Mouse (Mus musculus): ENCODE results near the gene Zfp217.

Zfp217 gene

DNA sequence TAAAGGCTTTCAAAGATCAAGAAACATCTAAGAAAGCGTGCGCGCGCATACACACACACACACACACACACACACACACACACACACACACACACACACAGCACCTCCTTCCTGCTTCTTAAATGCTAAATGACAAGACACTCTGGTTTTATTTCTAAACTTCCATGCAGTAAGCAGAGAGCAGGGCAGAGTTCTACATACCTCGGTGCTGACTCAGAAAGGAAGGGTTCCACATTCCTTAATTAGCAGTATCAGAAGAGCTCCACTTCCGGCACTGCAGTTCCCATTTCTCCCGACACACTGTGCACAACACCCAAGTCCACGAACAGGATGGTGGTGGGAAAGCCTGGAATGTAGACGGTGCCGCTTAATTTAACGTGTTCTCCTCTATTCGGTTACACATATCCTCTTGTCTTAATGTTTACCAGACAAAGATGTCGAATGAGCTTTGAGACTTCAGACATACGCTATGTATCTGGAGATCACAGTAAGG is at the start of gene Zfp217:
Gene Zfp217 (minus strand): TSS at position 443 of the 493 bp plus-strand sequence.
- Histone ChIP-seq H3K9me3 (ENCODE audit: low read length) (no peaks in the 10 kb centered on the region), H3K27me3 (ENCODE audit: insufficient read depth, low read length) (no peaks in the 10 kb centered on the region), H3K4me3 (replicated peaks; ENCODE audit: low read length) (no peak within 1 kb of the TSS), H3K4me1 (replicated peaks; ENCODE audit: low read depth, low read length) (peaks cover 25% of the 10 kb centered on the region), H3K36me3 (ENCODE audit: insufficient read depth, low read length) (no peaks in the 10 kb centered on the region)
- TF ChIP-seq POU5F1 (IDR thresholded peaks at IDR 0.05; ENCODE audit: borderline replicate concordance, low read length) (no peak), CTCF (conservative IDR thresholded peaks at IDR 0.05; ENCODE audit: low read length) (no peak), NANOG (IDR thresholded peaks at IDR 0.05; ENCODE audit: borderline replicate concordance, low read length) (no peak)

DNA sequence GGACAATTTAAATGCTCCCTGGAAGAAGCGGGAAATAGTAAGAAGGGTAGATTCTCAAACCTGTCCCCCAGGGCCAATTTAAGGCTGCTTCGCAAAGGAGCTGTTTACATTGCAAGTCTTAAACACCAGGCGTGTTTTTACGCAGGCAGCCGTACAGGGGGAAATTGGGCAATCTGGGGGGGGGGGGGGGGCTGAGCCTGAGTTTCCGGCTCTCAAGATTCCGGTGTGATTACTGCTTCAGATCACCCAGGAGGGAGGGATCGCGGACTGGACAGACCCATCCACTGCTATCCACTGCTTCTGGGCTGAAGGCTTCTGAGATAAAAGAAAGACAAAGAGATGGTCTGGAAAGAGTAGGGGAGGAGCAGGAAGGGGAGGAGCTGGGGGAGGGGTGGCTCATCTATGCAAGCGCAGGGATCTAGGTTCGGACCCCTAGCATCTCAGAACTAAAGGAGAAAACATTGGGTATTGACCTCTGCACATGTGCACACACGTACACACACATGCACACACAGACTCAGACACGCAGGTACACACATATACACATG is 47.7 kb upstream of the Zfp217 start:
- H3K9me3 ChIP-seq (ENCODE audit: low read length), result no peaks in the 10 kb centered on the region
- H3K4me1 ChIP-seq (replicated peaks; ENCODE audit: low read depth, low read length), result peaks cover 91% of the 10 kb centered on the region
- TF ChIP-seq NANOG (IDR thresholded peaks at IDR 0.05; ENCODE audit: borderline replicate concordance, low read length) (no peak), CTCF (conservative IDR thresholded peaks at IDR 0.05; ENCODE audit: low read length) (no peak), POU5F1 (IDR thresholded peaks at IDR 0.05; ENCODE audit: borderline replicate concordance, low read length) (no peak)
- H3K27me3 ChIP-seq (ENCODE audit: insufficient read depth, low read length), result no peaks in the 10 kb centered on the region
- no peaks in the 10 kb centered on the region for H3K36me3 ChIP-seq (ENCODE audit: insufficient read depth, low read length)
- peak overlapping the region; percentile 67 for H3K4me3 ChIP-seq (replicated peaks; ENCODE audit: low read length)

DNA sequence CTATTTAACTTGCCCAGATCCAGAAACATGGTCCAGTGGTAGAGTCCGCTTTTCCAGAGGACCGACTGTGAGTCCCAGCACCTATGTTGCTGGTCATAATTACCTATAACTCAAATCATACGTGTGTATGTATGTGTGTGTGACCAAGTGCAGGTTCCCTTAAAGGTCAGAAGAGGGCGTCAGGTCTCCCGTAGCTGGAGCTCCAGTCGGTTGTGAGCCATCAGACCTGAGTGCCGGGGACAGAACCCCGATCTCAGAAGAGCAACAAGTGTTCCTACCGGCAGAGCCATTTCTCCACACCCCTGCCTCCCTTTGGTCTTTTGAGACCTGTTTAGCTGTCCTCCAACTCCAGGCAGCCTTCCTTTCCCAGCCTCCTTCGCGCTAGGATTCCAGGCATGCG is 46.9 kb upstream of the Zfp217 start:
- Histone ChIP-seq H3K27me3 (ENCODE audit: insufficient read depth, low read length) (no peaks in the 10 kb centered on the region), H3K9me3 (ENCODE audit: low read length) (no peaks in the 10 kb centered on the region), H3K36me3 (ENCODE audit: insufficient read depth, low read length) (no peaks in the 10 kb centered on the region), H3K4me3 (replicated peaks; ENCODE audit: low read length) (peak overlapping the region; percentile 67), H3K4me1 (replicated peaks; ENCODE audit: low read depth, low read length) (peaks cover 92% of the 10 kb centered on the region)
- TF ChIP-seq POU5F1 (IDR thresholded peaks at IDR 0.05; ENCODE audit: borderline replicate concordance, low read length), result no peak
- peak; percentile 29; the same call in 1 of the 2 replicates for TF ChIP-seq CTCF (conservative IDR thresholded peaks at IDR 0.05; ENCODE audit: low read length)
- TF ChIP-seq NANOG (IDR thresholded peaks at IDR 0.05; ENCODE audit: borderline replicate concordance, low read length), result no peak

DNA sequence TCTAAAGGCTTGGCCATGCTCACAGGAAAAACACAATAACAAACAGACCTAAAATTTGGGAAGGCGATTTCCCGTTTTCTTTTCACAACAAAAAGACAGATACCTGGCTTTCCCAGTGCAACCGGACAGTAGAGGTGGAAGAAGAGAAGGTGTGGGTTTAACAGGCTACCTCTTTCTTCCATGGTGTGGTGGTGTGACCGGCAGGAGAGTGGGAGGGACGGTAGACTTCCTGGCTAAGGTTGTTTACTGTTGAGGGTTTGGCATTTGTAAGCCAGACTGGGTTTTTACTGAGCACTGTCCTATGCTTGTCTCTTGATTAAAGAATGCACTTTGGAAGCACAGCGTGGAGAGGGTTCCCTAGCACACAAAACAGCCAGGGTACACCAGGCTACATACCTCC is 45.9 kb upstream of the Zfp217 start:
- Histone ChIP-seq H3K4me1 (replicated peaks; ENCODE audit: low read depth, low read length) (peaks cover 94% of the 10 kb centered on the region), H3K9me3 (ENCODE audit: low read length) (no peaks in the 10 kb centered on the region), H3K27me3 (ENCODE audit: insufficient read depth, low read length) (no peaks in the 10 kb centered on the region), H3K36me3 (ENCODE audit: insufficient read depth, low read length) (no peaks in the 10 kb centered on the region), H3K4me3 (replicated peaks; ENCODE audit: low read length) (peak overlapping the region; percentile 72)
- no peak for TF ChIP-seq CTCF (conservative IDR thresholded peaks at IDR 0.05; ENCODE audit: low read length)

DNA sequence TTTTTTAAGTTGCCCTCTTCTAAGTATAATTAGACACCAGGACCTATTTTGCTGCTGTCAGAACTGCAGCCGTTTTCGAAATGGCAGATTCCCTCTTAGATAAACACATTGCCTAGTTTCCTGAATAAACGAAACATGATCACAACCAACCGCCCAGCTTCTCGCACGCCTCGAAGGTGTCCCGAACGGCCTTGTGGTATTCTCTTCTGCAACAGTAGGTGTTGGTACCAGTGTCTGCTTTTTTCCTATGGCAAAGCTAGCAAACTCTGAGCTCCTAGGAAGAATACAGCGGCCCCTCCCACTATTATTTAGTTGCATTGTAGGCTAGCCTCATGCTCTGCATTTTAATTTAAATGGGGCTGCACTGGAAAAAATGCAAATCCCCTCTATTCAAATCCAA is 45.3 kb upstream of the Zfp217 start:
- Histone ChIP-seq H3K4me1 (replicated peaks; ENCODE audit: low read depth, low read length) (peaks cover 92% of the 10 kb centered on the region), H3K27me3 (ENCODE audit: insufficient read depth, low read length) (no peaks in the 10 kb centered on the region)

DNA sequence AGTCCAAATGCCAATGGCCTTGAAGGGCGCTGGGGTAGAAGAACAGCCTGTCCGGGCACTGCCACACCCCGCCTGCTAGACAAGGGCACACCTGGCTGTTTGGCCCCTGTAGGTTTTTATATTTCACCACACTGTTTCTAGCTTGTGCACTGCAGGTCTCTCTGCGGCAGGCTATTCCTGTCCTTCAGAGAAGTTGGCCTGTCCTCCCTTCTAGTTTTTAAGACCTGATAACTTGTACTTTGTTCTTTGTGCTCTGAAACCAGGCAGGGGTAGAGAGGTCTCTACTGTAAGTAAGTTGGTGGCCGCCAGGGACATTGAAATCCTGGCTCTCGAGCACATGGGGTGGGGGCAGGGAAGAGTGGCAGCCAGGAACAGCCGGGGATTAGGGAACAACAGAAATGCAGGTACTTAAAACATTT is 44.8 kb upstream of the Zfp217 start:
- TF ChIP-seq CTCF (conservative IDR thresholded peaks at IDR 0.05; ENCODE audit: low read length) (no peak), POU5F1 (IDR thresholded peaks at IDR 0.05; ENCODE audit: borderline replicate concordance, low read length) (no peak), NANOG (IDR thresholded peaks at IDR 0.05; ENCODE audit: borderline replicate concordance, low read length) (no peak)
- Histone ChIP-seq H3K4me3 (replicated peaks; ENCODE audit: low read length) (peak overlapping the region; percentile 72), H3K27me3 (ENCODE audit: insufficient read depth, low read length) (no peaks in the 10 kb centered on the region), H3K4me1 (replicated peaks; ENCODE audit: low read depth, low read length) (peaks cover 89% of the 10 kb centered on the region), H3K36me3 (ENCODE audit: insufficient read depth, low read length) (no peaks in the 10 kb centered on the region), H3K9me3 (ENCODE audit: low read length) (no peaks in the 10 kb centered on the region)

More for the DNA sequence above, 45.3 kb upstream of the Zfp217 start:
- H3K4me3 ChIP-seq (replicated peaks; ENCODE audit: low read length), result peak overlapping the region; percentile 72
- TF ChIP-seq POU5F1 (IDR thresholded peaks at IDR 0.05; ENCODE audit: borderline replicate concordance, low read length) (no peak), CTCF (conservative IDR thresholded peaks at IDR 0.05; ENCODE audit: low read length) (no peak), NANOG (IDR thresholded peaks at IDR 0.05; ENCODE audit: borderline replicate concordance, low read length) (no peak)
- no peaks in the 10 kb centered on the region for H3K36me3 ChIP-seq (ENCODE audit: insufficient read depth, low read length)
- no peaks in the 10 kb centered on the region for H3K9me3 ChIP-seq (ENCODE audit: low read length)

DNA sequence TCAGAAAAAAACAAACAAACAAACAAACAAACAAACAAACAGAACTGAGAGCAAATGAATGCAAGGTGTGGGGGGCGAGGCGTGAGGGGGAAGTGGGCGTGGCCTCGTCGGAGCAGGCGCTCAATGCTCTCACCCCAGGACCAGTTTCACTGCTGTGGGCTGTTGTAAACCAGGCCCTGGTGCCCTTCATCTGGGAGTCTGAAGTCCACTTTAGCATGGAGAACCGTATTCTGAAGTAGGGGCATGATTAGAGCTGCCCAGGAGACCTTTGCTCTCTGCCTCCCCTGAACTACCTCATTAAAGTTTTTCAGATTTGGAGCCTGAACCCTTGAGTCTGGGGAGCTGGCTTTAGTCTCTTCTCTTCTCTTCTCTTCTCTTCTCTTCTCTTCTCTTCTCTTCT is 40.8 kb upstream of the Zfp217 start:
- Histone ChIP-seq H3K9me3 (ENCODE audit: low read length) (no peaks in the 10 kb centered on the region), H3K4me3 (replicated peaks; ENCODE audit: low read length) (no peak overlapping the region), H3K4me1 (replicated peaks; ENCODE audit: low read depth, low read length) (peaks cover 77% of the 10 kb centered on the region), H3K36me3 (ENCODE audit: insufficient read depth, low read length) (no peaks in the 10 kb centered on the region), H3K27me3 (ENCODE audit: insufficient read depth, low read length) (no peaks in the 10 kb centered on the region)
- TF ChIP-seq POU5F1 (IDR thresholded peaks at IDR 0.05; ENCODE audit: borderline replicate concordance, low read length) (no peak), CTCF (conservative IDR thresholded peaks at IDR 0.05; ENCODE audit: low read length) (no peak), NANOG (IDR thresholded peaks at IDR 0.05; ENCODE audit: borderline replicate concordance, low read length) (no peak)

DNA sequence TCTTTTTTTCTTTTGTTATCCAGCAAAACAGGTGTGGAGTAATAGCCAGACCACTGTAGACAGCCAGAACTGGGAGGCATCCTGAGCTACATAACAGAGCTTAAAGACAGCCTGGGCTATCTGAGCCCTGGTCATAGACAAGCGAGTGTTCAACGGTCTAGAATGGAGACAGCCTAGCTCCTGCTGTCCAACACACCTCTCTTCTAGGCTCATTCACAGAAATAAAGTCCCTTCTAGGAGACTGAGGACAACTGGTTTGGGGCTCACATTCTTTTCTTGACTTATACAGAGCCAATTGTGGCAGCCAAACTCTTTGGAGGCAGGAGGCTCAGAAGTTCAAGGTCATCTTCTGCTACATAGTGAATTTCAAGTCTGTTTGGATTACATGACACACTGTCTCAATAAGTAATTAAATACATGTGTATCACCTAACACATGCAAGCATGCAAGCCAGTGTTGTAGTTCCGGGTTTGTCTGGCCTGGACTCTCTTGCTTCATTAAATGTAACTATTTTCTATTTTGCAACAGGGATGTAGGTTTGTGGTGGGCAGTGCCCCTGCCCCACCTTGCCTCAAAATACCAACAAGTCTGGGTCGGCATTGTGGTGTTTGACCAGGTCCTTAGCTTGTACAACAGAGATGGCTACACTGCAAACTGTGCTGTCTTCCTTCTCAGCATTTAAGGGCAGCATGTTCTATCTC is 37.4 kb upstream of the Zfp217 start:
- Histone ChIP-seq H3K4me1 (replicated peaks; ENCODE audit: low read depth, low read length) (peaks cover 77% of the 10 kb centered on the region), H3K9me3 (ENCODE audit: low read length) (no peaks in the 10 kb centered on the region), H3K27me3 (ENCODE audit: insufficient read depth, low read length) (no peaks in the 10 kb centered on the region), H3K36me3 (ENCODE audit: insufficient read depth, low read length) (no peaks in the 10 kb centered on the region), H3K4me3 (replicated peaks; ENCODE audit: low read length) (peak overlapping the region; percentile 73)
- TF ChIP-seq CTCF (conservative IDR thresholded peaks at IDR 0.05; ENCODE audit: low read length), result no peak
- TF ChIP-seq POU5F1 (IDR thresholded peaks at IDR 0.05; ENCODE audit: borderline replicate concordance, low read length), result no peak
- no peak for TF ChIP-seq NANOG (IDR thresholded peaks at IDR 0.05; ENCODE audit: borderline replicate concordance, low read length)
